Mouse (Mus musculus) hindbrain, embryonic 12.5 days (tissue): ENCODE results near the gene Myo5c. TPM values are rescaled to one million over a fixed set of nuclear protein-coding genes. Genes with fewer than 3 reads are reported as not detected.

Experiments used
- ATAC-seq: fragments of 200-750 bp; cut with Nextera tagmentation; 2 replicates; pipeline ENCODE4 v1.8.0; 2017; ENCODE audit warnings: moderate TSS enrichment; ENCODE audit not compliant: low FRiP score
- H3K27ac ChIP-seq: fragments of 300-500 bp; sonication (generic); 2 replicates; pipeline ENCODE4 v1.5.1; 2016; ENCODE audit warnings: mild to moderate bottlenecking
- H3K27me3 ChIP-seq: fragments of 300-500 bp; sonication (generic); 2 replicates; pipeline ENCODE4 v1.6.1; 2016; ENCODE audit warnings: mild to moderate bottlenecking
- H3K36me3 ChIP-seq: fragments of 300-500 bp; sonication (generic); 2 replicates; pipeline ENCODE4 v1.6.1; 2016; ENCODE audit warnings: mild to moderate bottlenecking
- H3K4me1 ChIP-seq: fragments of 300-500 bp; sonication (generic); 2 replicates; pipeline ENCODE4 v1.6.1; 2016
- H3K4me2 ChIP-seq: fragments of 300-500 bp; sonication (generic); replicated peaks from 2 replicates; pipeline ENCODE4 v1.6.1; 2016; ENCODE audit warnings: mild to moderate bottlenecking
- H3K4me3 ChIP-seq: fragments of 300-500 bp; sonication (generic); 2 replicates; pipeline ENCODE4 v1.5.1; 2016; ENCODE audit warnings: mild to moderate bottlenecking
- H3K9ac ChIP-seq: fragments of 300-500 bp; sonication (generic); 2 replicates; pipeline ENCODE4 v1.6.1; 2016; ENCODE audit warnings: mild to moderate bottlenecking, moderate library complexity
- H3K9me3 ChIP-seq: fragments of 300-500 bp; sonication (generic); replicated peaks from 2 replicates; pipeline ENCODE4 v1.6.1; 2016; ENCODE audit warnings: mild to moderate bottlenecking
- WGBS: fragments of 180-500 bp; shearing (Covaris S2); methylation state at CpG from one replicate; pipeline ENCODE4 v1.1.7; 2016; 5-methylcytosine and 5-hydroxymethylcytosine counted together
- polyA plus RNA-seq: library from polyadenylated mRNA; unstranded; fragments of >200 nt; fragmentation: Nextera tagmentation; extraction: Ambion mirVana; gene quantifications from 2 replicates; pipeline ENCODE4 v1.2.1, GENCODE M21; 2016

The Myo5c gene
- polyA plus RNA-seq = 0.65 and 1.8 TPM in 2 replicates

GRCm38 (mm10) chr9:75231841-75232746, at the start of gene Myo5c:
Myo5c (plus strand) TSS chr9:75232020.
- Histone ChIP-seq H3K4me1 (peaks cover 12% of the 10 kb centered on the region), H3K27ac (no peak within 1 kb of the TSS), H3K9me3 (no peaks in the 10 kb centered on the region), H3K4me3 (peak within 1 kb of the TSS; percentile 31), H3K9ac (no peak within 1 kb of the TSS), H3K27me3 (peaks cover 47% of the 10 kb centered on the region), H3K36me3 (no peaks in the 10 kb centered on the region), H3K4me2 (peak within 1 kb of the TSS; percentile 57)
- WGBS = 3% methylated on average over 48 of the region's 48 CpGs
- ATAC-seq = no peak

GRCm38 (mm10) chr9:75187646-75188260, 44.1 kb upstream of the Myo5c start:
- Histone ChIP-seq H3K4me1 (no peaks in the 10 kb centered on the region), H3K27me3 (no peaks in the 10 kb centered on the region), H3K27ac (no peak overlapping the region), H3K4me3 (no peak overlapping the region), H3K9me3 (no peaks in the 10 kb centered on the region), H3K36me3 (peaks cover 48% of the 10 kb centered on the region), H3K9ac (no peak overlapping the region), H3K4me2 (no peak overlapping the region)
- WGBS = 82% methylated on average over 3 of the region's 3 CpGs
- ATAC-seq = no peak

- peaks cover 31% of the 10 kb centered on the region for H3K36me3 ChIP-seq
These were observed 38.0 kb upstream of the Myo5c start for GRCm38 (mm10) chr9:75193858-75194257.

GRCm38 (mm10) chr9:75196335-75196734, 35.5 kb upstream of the Myo5c start:
- WGBS = 70% methylated on average over 2 of the region's 2 CpGs
- no peaks in the 10 kb centered on the region; the same call in 1 of the 2 replicates for H3K4me1 ChIP-seq
- no peak overlapping the region; the same call in 1 of the 2 replicates for H3K27ac ChIP-seq
- peaks cover 39% of the 10 kb centered on the region for H3K36me3 ChIP-seq
- no peak for ATAC-seq
- no peak overlapping the region for H3K4me2 ChIP-seq
- H3K4me3 ChIP-seq = no peak overlapping the region
- H3K9ac ChIP-seq = no peak overlapping the region
- no peaks in the 10 kb centered on the region for H3K9me3 ChIP-seq
- no peaks in the 10 kb centered on the region for H3K27me3 ChIP-seq

More at GRCm38 (mm10) chr9:75193858-75194257, 38.0 kb upstream of the Myo5c start:
- no peak overlapping the region for H3K4me3 ChIP-seq
- no peak overlapping the region for H3K27ac ChIP-seq
- H3K4me1 ChIP-seq = no peaks in the 10 kb centered on the region; the same call in 1 of the 2 replicates
- no peaks in the 10 kb centered on the region for H3K9me3 ChIP-seq
- H3K9ac ChIP-seq = no peak overlapping the region
- ATAC-seq = no peak
- no peak overlapping the region for H3K4me2 ChIP-seq
- 47% methylated on average over 4 of the region's 4 CpGs for WGBS
- H3K27me3 ChIP-seq = no peaks in the 10 kb centered on the region

GRCm38 (mm10) chr9:75197297-75197696, 34.5 kb upstream of the Myo5c start:
- Histone ChIP-seq H3K4me2 (no peak overlapping the region), H3K4me3 (no peak overlapping the region), H3K9me3 (no peaks in the 10 kb centered on the region), H3K9ac (no peak overlapping the region), H3K27ac (0 out of 2 replicates have a peak overlapping the region, but pooled peaks have one; percentile 52), H3K27me3 (no peaks in the 10 kb centered on the region), H3K36me3 (peaks cover 44% of the 10 kb centered on the region), H3K4me1 (no peaks in the 10 kb centered on the region; the same call in 1 of the 2 replicates)
- 0 out of 2 replicates have a peak, but pooled peaks have one; percentile 38 for ATAC-seq
- 51% methylated on average over 6 of the region's 6 CpGs for WGBS

GRCm38 (mm10) chr9:75201506-75201905, 30.3 kb upstream of the Myo5c start:
- ATAC-seq = no peak
- H3K9me3 ChIP-seq = no peaks in the 10 kb centered on the region
- 97% methylated on average over 1 of the region's 1 CpGs for WGBS

GRCm38 (mm10) chr9:75202036-75202435, 29.8 kb upstream of the Myo5c start:
- no peak for ATAC-seq
- Histone ChIP-seq H3K27me3 (no peaks in the 10 kb centered on the region), H3K4me2 (no peak overlapping the region), H3K27ac (no peak overlapping the region), H3K4me1 (no peaks in the 10 kb centered on the region), H3K4me3 (no peak overlapping the region), H3K36me3 (peaks cover 55% of the 10 kb centered on the region), H3K9me3 (no peaks in the 10 kb centered on the region), H3K9ac (no peak overlapping the region)
- WGBS = 91% methylated on average over 2 of the region's 2 CpGs

More at GRCm38 (mm10) chr9:75201506-75201905, 30.3 kb upstream of the Myo5c start:
- Histone ChIP-seq H3K9ac (no peak overlapping the region), H3K27me3 (no peaks in the 10 kb centered on the region), H3K36me3 (peaks cover 55% of the 10 kb centered on the region), H3K4me1 (no peaks in the 10 kb centered on the region), H3K4me3 (no peak overlapping the region), H3K4me2 (no peak overlapping the region), H3K27ac (no peak overlapping the region)

GRCm38 (mm10) chr9:75209246-75209645, 22.6 kb upstream of the Myo5c start:
- H3K4me1 ChIP-seq = no peaks in the 10 kb centered on the region
- no peak overlapping the region for H3K9ac ChIP-seq
- H3K4me2 ChIP-seq = no peak overlapping the region
- H3K36me3 ChIP-seq = peaks cover 47% of the 10 kb centered on the region
- ATAC-seq = no peak
- no peaks in the 10 kb centered on the region for H3K9me3 ChIP-seq
- H3K27me3 ChIP-seq = no peaks in the 10 kb centered on the region
- H3K27ac ChIP-seq = no peak overlapping the region
- H3K4me3 ChIP-seq = no peak overlapping the region
- WGBS = 79% methylated on average over 1 of the region's 1 CpGs

GRCm38 (mm10) chr9:75210269-75210668, 21.6 kb upstream of the Myo5c start:
- H3K9me3 ChIP-seq = no peaks in the 10 kb centered on the region
- no peak overlapping the region for H3K4me2 ChIP-seq
- H3K36me3 ChIP-seq = peaks cover 49% of the 10 kb centered on the region
- no peak overlapping the region for H3K27ac ChIP-seq
- H3K4me3 ChIP-seq = no peak overlapping the region
- no peaks in the 10 kb centered on the region for H3K4me1 ChIP-seq
- no peak overlapping the region for H3K9ac ChIP-seq
- WGBS = 55% methylated on average over 2 of the region's 2 CpGs
- no peaks in the 10 kb centered on the region for H3K27me3 ChIP-seq
- no peak for ATAC-seq

GRCm38 (mm10) chr9:75214743-75215413, 16.9 kb upstream of the Myo5c start:
- Histone ChIP-seq H3K9me3 (no peaks in the 10 kb centered on the region), H3K9ac (no peak overlapping the region), H3K4me1 (no peaks in the 10 kb centered on the region), H3K4me3 (no peak overlapping the region), H3K27ac (no peak overlapping the region), H3K36me3 (peaks cover 60% of the 10 kb centered on the region), H3K4me2 (no peak overlapping the region), H3K27me3 (no peaks in the 10 kb centered on the region)
- 89% methylated on average over 11 of the region's 11 CpGs for WGBS
- no peak for ATAC-seq

- no peaks in the 10 kb centered on the region for H3K4me1 ChIP-seq
- no peak overlapping the region for H3K27ac ChIP-seq
- H3K36me3 ChIP-seq = peaks cover 44% of the 10 kb centered on the region
- no peak overlapping the region for H3K4me2 ChIP-seq
- no peak overlapping the region for H3K4me3 ChIP-seq
- WGBS = 81% methylated on average over 5 of the region's 5 CpGs
- H3K9ac ChIP-seq = no peak overlapping the region
- ATAC-seq = no peak
- no peaks in the 10 kb centered on the region for H3K27me3 ChIP-seq
- H3K9me3 ChIP-seq = no peaks in the 10 kb centered on the region
These were observed 11.9 kb upstream of the Myo5c start for GRCm38 (mm10) chr9:75219942-75220341.
